Mouse (Mus musculus) heart, embryonic 15.5 days (tissue): Measurements from ENCODE around the gene Slfn8. TPM values are rescaled to one million over a fixed set of nuclear protein-coding genes. Genes with fewer than 3 reads are reported as not detected.
A peak's percentile ranks its signal among the peaks of the same experiment; 100 is the strongest.
"Not testable (repeated sequence)": the region's sequence is repeated elsewhere in the genome, so short reads cannot be mapped to it uniquely, and the experiment has no call there.

Experiments
- ATAC-seq: fragments of 200-750 bp; cut with Nextera tagmentation; replicated peaks from 2 replicates; pipeline ENCODE4 v1.8.0; 2017; ENCODE audit warnings: low read depth, moderate TSS enrichment; ENCODE audit not compliant: insufficient number of reproducible peaks, insufficient read depth, low FRiP score
- H3K27ac ChIP-seq: fragments of 300-500 bp; sonication (generic); 2 replicates; pipeline ENCODE4 v1.5.1; 2015; ENCODE audit warnings: mild to moderate bottlenecking, inconsistent platforms
- H3K27me3 ChIP-seq: fragments of 300-500 bp; sonication (generic); 2 replicates; pipeline ENCODE4 v1.6.1; 2015; ENCODE audit warnings: inconsistent platforms
- H3K36me3 ChIP-seq: fragments of 300-500 bp; sonication (generic); 2 replicates; pipeline ENCODE4 v1.6.1; 2015; ENCODE audit warnings: mild to moderate bottlenecking, inconsistent platforms
- H3K4me1 ChIP-seq: fragments of 300-500 bp; sonication (generic); replicated peaks from 2 replicates; pipeline ENCODE4 v1.6.1; 2015; ENCODE audit warnings: inconsistent platforms
- H3K4me2 ChIP-seq: fragments of 300-500 bp; sonication (generic); 2 replicates; pipeline ENCODE4 v1.6.1; 2015; ENCODE audit warnings: inconsistent platforms, mild to moderate bottlenecking, moderate library complexity
- H3K4me3 ChIP-seq: fragments of 300-500 bp; sonication (generic); 2 replicates; pipeline ENCODE4 v1.5.1; 2015; ENCODE audit warnings: mild to moderate bottlenecking, inconsistent platforms
- H3K9ac ChIP-seq: fragments of 300-500 bp; sonication (generic); 2 replicates; pipeline ENCODE4 v1.6.1; 2015; ENCODE audit warnings: mild to moderate bottlenecking, inconsistent platforms
- H3K9me3 ChIP-seq: fragments of 300-500 bp; sonication (generic); replicated peaks from 2 replicates; pipeline ENCODE4 v1.6.1; 2016; ENCODE audit warnings: inconsistent platforms
- WGBS: fragments of 180-500 bp; shearing (Covaris S2); methylation state at CpG from one replicate; pipeline ENCODE4 v1.1.7; 2015; ENCODE audit warnings: mixed read lengths; 5-methylcytosine and 5-hydroxymethylcytosine counted together
- polyA plus RNA-seq: library from polyadenylated mRNA; unstranded; fragments of >200 nt; fragmentation: Nextera tagmentation; extraction: Ambion mirVana; gene quantifications from 2 replicates; pipeline ENCODE4 v1.2.1, GENCODE M21; 2015

The Slfn8 gene
- polyA plus RNA-seq, 1 experiment from 2014 or later: 0.59 TPM

GRCm38 (mm10) chr11:82990612-82991385 is 29.8 kb downstream of the Slfn8 start:
- WGBS: 10% methylated on average over 19 of the region's 19 CpGs
- Histone ChIP-seq H3K9ac (peak overlapping the region; percentile 69), H3K4me1 (peaks cover 17% of the 10 kb centered on the region), H3K4me3 (peak overlapping the region; percentile 59), H3K4me2 (peak overlapping the region; percentile 82), H3K27ac (peak overlapping the region; percentile 90)
- not testable (repeated sequence) for H3K27me3 ChIP-seq, H3K9me3 ChIP-seq, H3K36me3 ChIP-seq
- ATAC-seq: peak; percentile 78

GRCm38 (mm10) chr11:82989357-82989756 is 31.3 kb downstream of the Slfn8 start:
- Histone ChIP-seq H3K4me2 (peak overlapping the region; percentile 82), H3K4me3 (peak overlapping the region; percentile 59), H3K9ac (peak overlapping the region; percentile 69; the same call in 1 of the 2 replicates), H3K9me3 (no peaks in the 10 kb centered on the region), H3K4me1 (peaks cover 17% of the 10 kb centered on the region), H3K27me3 (no peaks in the 10 kb centered on the region), H3K27ac (no peak overlapping the region), H3K36me3 (peaks cover 8% of the 10 kb centered on the region; the same call in 1 of the 2 replicates)
- no peak for ATAC-seq
- WGBS: 34% methylated on average over 12 of the region's 12 CpGs

GRCm38 (mm10) chr11:82987621-82988020 is 33.0 kb downstream of the Slfn8 start:
- Histone ChIP-seq H3K27me3 (no peaks in the 10 kb centered on the region), H3K36me3 (peaks cover 11% of the 10 kb centered on the region; the same call in 1 of the 2 replicates), H3K4me2 (no peak overlapping the region), H3K27ac (no peak overlapping the region), H3K9me3 (no peaks in the 10 kb centered on the region), H3K4me3 (no peak overlapping the region), H3K4me1 (peaks cover 17% of the 10 kb centered on the region), H3K9ac (no peak overlapping the region)
- no peak for ATAC-seq
- 86% methylated on average over 6 of the region's 6 CpGs for WGBS

GRCm38 (mm10) chr11:82983193-82983592 is 37.4 kb downstream of the Slfn8 start:
- H3K4me3 ChIP-seq: no peak overlapping the region
- peaks cover 32% of the 10 kb centered on the region for H3K36me3 ChIP-seq
- no peak for ATAC-seq
- H3K9me3 ChIP-seq: no peaks in the 10 kb centered on the region
- WGBS: 84% methylated on average over 17 of the region's 17 CpGs
- H3K4me1 ChIP-seq: no peaks in the 10 kb centered on the region
- H3K9ac ChIP-seq: no peak overlapping the region
- H3K4me2 ChIP-seq: no peak overlapping the region
- no peaks in the 10 kb centered on the region for H3K27me3 ChIP-seq
- no peak overlapping the region for H3K27ac ChIP-seq

GRCm38 (mm10) chr11:82982409-82982808 is 38.2 kb downstream of the Slfn8 start:
- H3K27ac ChIP-seq, H3K4me3 ChIP-seq, H3K4me1 ChIP-seq, ATAC-seq, H3K9ac ChIP-seq, H3K9me3 ChIP-seq, H3K27me3 ChIP-seq, H3K4me2 ChIP-seq: not testable (repeated sequence)
- H3K36me3 ChIP-seq: peaks cover 32% of the 10 kb centered on the region
- WGBS: 84% methylated on average over 2 of the region's 2 CpGs

GRCm38 (mm10) chr11:82973916-82974315 is 46.7 kb downstream of the Slfn8 start:
- Histone ChIP-seq H3K9ac (no peak overlapping the region), H3K27me3 (no peaks in the 10 kb centered on the region), H3K36me3 (no peaks in the 10 kb centered on the region), H3K4me1 (peaks cover 19% of the 10 kb centered on the region), H3K9me3 (no peaks in the 10 kb centered on the region), H3K4me2 (no peak overlapping the region), H3K4me3 (no peak overlapping the region), H3K27ac (peak overlapping the region; percentile 51)
- ATAC-seq: peak; percentile 35; the same call in 1 of the 2 replicates
- WGBS: 35% methylated on average over 5 of the region's 5 CpGs

GRCm38 (mm10) chr11:82971590-82971974 is 49.0 kb downstream of the Slfn8 start:
- Histone ChIP-seq H3K4me2 (peak overlapping the region; percentile 59), H3K9ac (no peak overlapping the region), H3K36me3 (no peaks in the 10 kb centered on the region), H3K9me3 (no peaks in the 10 kb centered on the region), H3K27me3 (no peaks in the 10 kb centered on the region), H3K4me1 (peaks cover 19% of the 10 kb centered on the region), H3K27ac (peak overlapping the region; percentile 51; the same call in 1 of the 2 replicates), H3K4me3 (0 out of 2 replicates have a peak overlapping the region, but pooled peaks have one; percentile 29)
- no peak for ATAC-seq
- WGBS: 70% methylated on average over 11 of the region's 11 CpGs

- Histone ChIP-seq H3K27me3 (no peaks in the 10 kb centered on the region), H3K4me3 (peak overlapping the region; percentile 29), H3K4me2 (peak overlapping the region; percentile 59), H3K9me3 (no peaks in the 10 kb centered on the region), H3K36me3 (no peaks in the 10 kb centered on the region), H3K4me1 (peaks cover 19% of the 10 kb centered on the region), H3K9ac (peak overlapping the region; percentile 15), H3K27ac (peak overlapping the region; percentile 51)
- 10% methylated on average over 31 of the region's 31 CpGs for WGBS
- 0 out of 2 replicates have a peak, but pooled peaks have one; percentile 64 for ATAC-seq
These were observed 49.7 kb downstream of the Slfn8 start for GRCm38 (mm10) chr11:82970712-82971589.

- Histone ChIP-seq H3K4me1 (no peaks in the 10 kb centered on the region), H3K9me3 (no peaks in the 10 kb centered on the region), H3K4me2 (no peak overlapping the region), H3K27me3 (peaks cover 5% of the 10 kb centered on the region; the same call in 1 of the 2 replicates), H3K9ac (no peak overlapping the region), H3K4me3 (no peak overlapping the region), H3K27ac (no peak overlapping the region), H3K36me3 (no peaks in the 10 kb centered on the region)
- WGBS: 77% methylated on average over 8 of the region's 8 CpGs
- ATAC-seq: no peak
These were observed 58.4 kb downstream of the Slfn8 start for GRCm38 (mm10) chr11:82962215-82962614.

GRCm38 (mm10) chr11:82961743-82962142 is 58.9 kb downstream of the Slfn8 start:
- Histone ChIP-seq H3K4me1 (no peaks in the 10 kb centered on the region), H3K9ac (no peak overlapping the region), H3K4me3 (no peak overlapping the region), H3K4me2 (no peak overlapping the region), H3K27me3 (peaks cover 5% of the 10 kb centered on the region; the same call in 1 of the 2 replicates), H3K9me3 (no peaks in the 10 kb centered on the region), H3K27ac (no peak overlapping the region), H3K36me3 (no peaks in the 10 kb centered on the region)
- 48% methylated on average over 2 of the region's 2 CpGs for WGBS
- no peak for ATAC-seq

GRCm38 (mm10) chr11:82959613-82960012 is 61.0 kb downstream of the Slfn8 start:
- no peak for ATAC-seq
- 11% methylated on average over 4 of the region's 4 CpGs for WGBS

More at GRCm38 (mm10) chr11:82959613-82960012, 61.0 kb downstream of the Slfn8 start:
- Histone ChIP-seq H3K4me2 (no peak overlapping the region), H3K9ac (no peak overlapping the region), H3K36me3 (no peaks in the 10 kb centered on the region), H3K9me3 (no peaks in the 10 kb centered on the region), H3K27me3 (peaks cover 5% of the 10 kb centered on the region; the same call in 1 of the 2 replicates), H3K4me3 (no peak overlapping the region), H3K4me1 (no peaks in the 10 kb centered on the region), H3K27ac (no peak overlapping the region)
